Comparison of ENCODE assay signal across 24 mouse cellular contexts in the genomic region with DNA sequence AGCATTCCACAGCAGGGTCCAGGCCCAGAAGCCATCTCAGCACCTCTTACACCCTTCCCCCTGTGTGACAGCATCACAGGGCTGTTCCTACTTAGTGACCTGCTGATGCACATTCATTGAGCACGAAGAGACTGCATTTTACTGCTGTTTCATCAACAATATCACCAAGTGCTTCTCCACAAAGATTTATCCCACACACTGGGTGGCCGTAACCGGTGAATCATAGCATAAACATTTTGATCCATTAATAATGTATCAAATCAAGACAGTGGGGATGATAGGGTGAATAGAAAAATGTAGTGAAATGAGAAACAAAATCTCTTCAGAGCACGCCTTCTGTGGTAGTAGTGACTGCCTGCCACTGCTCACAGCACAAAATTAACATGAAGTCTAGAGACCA. TPM values are rescaled to one million over a fixed set of nuclear protein-coding genes. Genes with fewer than 3 reads are reported as not detected.
DNase-seq lines count a peak whose midpoint lies in the region; ATAC-seq lines count a peak whose summit lies in the region.
"Had no signal": no experiment of that assay in that cellular context is flagged by ENCODE, and none has a peak within 500 bp of the region (broad histone marks: within the 10 kb centered on the region; RNA-seq: fewer than 3 reads in every experiment).

No protein-coding gene starts in this region.

- peak; percentile 53 for DNase-seq in 3T3-L1 (ENCODE audit: low read depth, low spot score)
- peak; percentile 73 for DNase-seq in Muller cell, postnatal 12 days (ENCODE audit: inconsistent ontology term)
- DNase-seq in hindbrain, embryonic 11.5 days (ENCODE audit: low spot score), result no peak
- DNase-seq in left cerebral cortex, adult 11 months (ENCODE audit: low spot score), result no peak
- DNase-seq: adrenal gland, adult 8-10 months; adrenal gland, postnatal 14 days; adrenal gland, postnatal 36 days; B cell, adult 2 months; cerebellum, adult 11-12 months; cerebellum, adult 2 months; cerebellum, adult 9-10 months; cerebellum, postnatal 10 days; cerebellum, postnatal 25 days; forebrain, postnatal 0 days had no signal

- peak overlapping the region; percentile 15 for H3K4me3 ChIP-seq in megakaryocyte, embryonic 14.5 days (replicated peaks)
- H3K4me3 ChIP-seq in hindbrain, embryonic 11.5 days (ENCODE audit: low read depth, low read length), result no peak overlapping the region
- H3K4me3 ChIP-seq: embryonic facial prominence, embryonic 10.5 days; embryonic facial prominence, embryonic 12.5 days; forebrain, embryonic 13.5 days; forebrain, embryonic 15.5 days had no signal

- ATAC-seq in megakaryocyte, adult 5-6 weeks (ENCODE audit: poor library complexity, severe bottlenecking), result no peak
- ATAC-seq in hindbrain, embryonic 11.5 days (ENCODE audit: low FRiP score), result no peak
- ATAC-seq: activated CD4-positive, CD25-positive, alpha-beta regulatory T cell, adult 4 months; CD4-positive, CD25-positive, alpha-beta regulatory T cell, adult 4 months; forebrain, embryonic 13.5 days; forebrain, embryonic 15.5 days; forebrain, postnatal 0 days; Patski had no signal

- WGBS in hindbrain, embryonic 11.5 days, result 93% methylated on average over 4 of the region's 4 CpGs

- H3K27me3 ChIP-seq in megakaryocyte, embryonic 14.5 days (replicated peaks), result no peaks in the 10 kb centered on the region
- no peaks in the 10 kb centered on the region for H3K27me3 ChIP-seq in hindbrain, embryonic 11.5 days (ENCODE audit: control insufficient read depth, insufficient read depth, low read length)
- H3K27me3 ChIP-seq: CH12.LX; embryonic facial prominence, embryonic 12.5 days; forebrain, embryonic 13.5 days; forebrain, embryonic 15.5 days; Patski had no signal

- H3K9ac ChIP-seq in hindbrain, embryonic 11.5 days (ENCODE audit: low read depth, low read length), result no peak overlapping the region
- H3K9ac ChIP-seq: embryonic facial prominence, embryonic 12.5 days; forebrain, embryonic 13.5 days; forebrain, embryonic 15.5 days; forebrain, postnatal 0 days had no signal

- no peak overlapping the region for H3K4me2 ChIP-seq in hindbrain, embryonic 11.5 days (replicated peaks; ENCODE audit: low read depth, low read length)
- H3K4me2 ChIP-seq: embryonic facial prominence, embryonic 12.5 days; forebrain, embryonic 13.5 days; forebrain, embryonic 15.5 days had no signal

- peaks cover 7% of the 10 kb centered on the region; the same call in 1 of the 2 replicates for H3K4me1 ChIP-seq in megakaryocyte, embryonic 14.5 days
- no peaks in the 10 kb centered on the region; the same call in 1 of the 2 replicates for H3K4me1 ChIP-seq in hindbrain, embryonic 11.5 days (replicated peaks; ENCODE audit: control insufficient read depth, insufficient read depth, low read length)

- H3K36me3 ChIP-seq in megakaryocyte, embryonic 14.5 days (replicated peaks; ENCODE audit: low read length), result peaks cover 14% of the 10 kb centered on the region
- no peaks in the 10 kb centered on the region for H3K36me3 ChIP-seq in hindbrain, embryonic 11.5 days (ENCODE audit: control insufficient read depth, insufficient read depth, low read length)
- H3K36me3 ChIP-seq: forebrain, embryonic 15.5 days had no signal

- peaks cover 14% of the 10 kb centered on the region for H3K9me3 ChIP-seq in megakaryocyte, embryonic 14.5 days
- no peaks in the 10 kb centered on the region for H3K9me3 ChIP-seq in hindbrain, embryonic 11.5 days (ENCODE audit: control insufficient read depth, low read length)
- H3K9me3 ChIP-seq: embryonic facial prominence, embryonic 10.5 days; embryonic facial prominence, embryonic 12.5 days; forebrain, embryonic 13.5 days; forebrain, embryonic 15.5 days had no signal

- H3K27ac ChIP-seq in hindbrain, embryonic 11.5 days (ENCODE audit: low read depth, low read length), result no peak overlapping the region
- H3K27ac ChIP-seq: embryonic facial prominence, embryonic 10.5 days; embryonic facial prominence, embryonic 12.5 days; forebrain, embryonic 13.5 days; forebrain, embryonic 15.5 days had no signal

RNA-seq across cellular contexts. Expression of a gene that starts 29.7 kb away (rescaled TPM):
- 4.9 and 34.0 TPM in 2 replicates for polyA plus RNA-seq in megakaryocyte, embryonic 14.5 days (2012; ENCODE audit: insufficient read depth, low replicate concordance)
- 10.4 and 11.3 TPM in 2 replicates for total RNA-seq in megakaryocyte, adult 5-6 weeks (2015)
- 19.9 and 22.0 TPM in 2 replicates for total RNA-seq in megakaryocyte, adult 5-6 weeks (2017)
- 45.8 and 62.3 TPM in 2 replicates for polyA plus RNA-seq in hindbrain, embryonic 11.5 days (2014; fragmentation: Nextera tagmentation; extraction: Ambion mirVana)

Comparison
In these comparisons a context has a peak if more than half of its experiments do, and no peak if none do; other contexts are left out.
1. DNase-seq: peak in 3T3-L1 (single experiment) and Muller cell, postnatal 12 days (single experiment); none in hindbrain, embryonic 11.5 days (single experiment) and left cerebral cortex, adult 11 months (single experiment).